Mouse (Mus musculus) lung, adult 2 months (tissue): Measurements from ENCODE around the gene Phex.

ENCODE experiments used
- CTCF ChIP-seq: fragments of 200-500 bp; IDR thresholded peaks from 2 replicates; pipeline ENCODE4 v1.5.1; 2011; ENCODE audit warnings: mild to moderate bottlenecking, low read length, control low read depth; ENCODE audit not compliant: insufficient read depth
- POLR2A ChIP-seq: fragments of 200-500 bp; IDR thresholded peaks from 2 replicates; pipeline ENCODE4 v1.6.1; 2011; ENCODE audit warnings: low read depth, mild to moderate bottlenecking, control low read depth, low read length, borderline replicate concordance; ENCODE audit errors: extremely low read depth

DNA sequence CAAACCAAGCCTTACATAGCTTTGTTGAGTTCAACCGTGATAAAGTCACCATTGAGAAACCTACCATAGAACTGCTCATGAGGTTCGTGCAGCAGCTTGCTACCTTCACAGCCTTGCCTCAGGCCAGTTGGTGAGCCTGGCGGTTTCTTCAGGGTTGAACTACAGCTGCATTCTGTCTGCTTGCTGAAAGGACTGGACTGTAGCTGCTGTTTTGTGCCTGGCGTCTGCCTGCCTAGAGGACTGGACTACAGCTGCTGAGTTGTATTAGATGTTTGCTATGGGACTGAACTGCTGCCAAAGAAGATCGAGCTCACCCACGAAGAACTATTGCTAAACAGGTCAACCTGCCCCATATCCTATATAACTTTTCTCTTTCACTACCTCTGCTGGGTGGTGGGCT lies 68.9 kb downstream of the Phex start:
- TF ChIP-seq CTCF (no peak), POLR2A (no peak)
